Mouse (Mus musculus): Measurements from ENCODE around the gene Elovl7.

DNA sequence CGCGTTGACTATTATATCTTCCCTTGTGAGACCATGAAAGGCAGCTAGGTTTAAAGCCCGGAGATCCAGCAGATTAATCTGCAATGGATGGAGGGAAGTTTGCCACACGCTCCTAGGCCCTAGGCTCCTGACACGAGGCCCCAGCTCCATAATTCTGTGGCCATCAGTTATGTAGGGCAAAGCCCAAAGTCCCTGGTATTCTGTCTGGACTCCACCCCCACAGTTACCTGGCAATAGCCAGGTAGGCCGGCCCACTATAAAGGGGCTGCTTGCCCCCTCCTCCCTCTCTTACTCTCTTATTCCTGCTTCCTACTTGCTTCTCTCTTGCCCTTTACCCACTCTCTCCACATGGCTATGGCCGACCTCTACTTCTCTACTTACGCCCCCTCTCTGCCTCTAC is 104.8 kb downstream of the Elovl7 start:
- TF ChIP-seq POLR2A (IDR thresholded peaks at IDR 0.05; ENCODE audit: borderline replicate concordance, control insufficient read depth, low read depth, low read length) (no peak), CTCF (IDR thresholded peaks at IDR 0.05; ENCODE audit: control insufficient read depth, insufficient read depth, low read length) (no peak)
